17 mouse cellular contexts compared by ENCODE assay signal in genomic region chr1:77501363-77501933, GRCm38 (mm10). TPM values are rescaled to one million over a fixed set of nuclear protein-coding genes. Genes with fewer than 3 reads are reported as not detected.
DNase-seq lines count a peak whose midpoint lies in the region; ATAC-seq and TF ChIP-seq lines count a peak whose summit lies in the region.
"Had no signal": no experiment of that assay in that cellular context is flagged by ENCODE, and none has a peak within 500 bp of the region (broad histone marks: within the 10 kb centered on the region; RNA-seq: fewer than 3 reads in every experiment).

No protein-coding gene starts in this region.

- DNase-seq in left cerebral cortex, adult 2 months (ENCODE audit: extremely low spot score in 1 of 2, low spot score in 2 of 2) = peak in 1 of 2 experiments; percentile 5
- no peak for DNase-seq in left cerebral cortex, postnatal 4 days
- no peak for DNase-seq in hindbrain, embryonic 14.5 days (ENCODE audit: low spot score)
- no peak for DNase-seq in cerebellum, postnatal 10 days
- no peak for DNase-seq in right cerebral cortex, postnatal 4 days
- DNase-seq in thymus, adult 18-20 months = no peak
- no peak for DNase-seq in natural killer cell, adult 2 months (ENCODE audit: low spot score in 2 of 2)
- DNase-seq: B cell, adult 2 months; cerebellum, postnatal 36 days; gastrocnemius, postnatal 10 days; kidney, postnatal 10 days; thymus, postnatal 25 days had no signal

- no peaks in the 10 kb centered on the region for H3K27me3 ChIP-seq in hindbrain, embryonic 14.5 days (ENCODE audit: control insufficient read depth, insufficient read depth, low read length)
- no peaks in the 10 kb centered on the region for H3K27me3 ChIP-seq in midbrain, embryonic 15.5 days (replicated peaks)
- H3K27me3 ChIP-seq: embryonic facial prominence, embryonic 12.5 days; stomach, embryonic 15.5 days had no signal

- no peak for TF ChIP-seq CTCF in left cerebral cortex, adult 2 months (IDR thresholded peaks at IDR 0.05)

- intact Hi-C loops in left cerebral cortex, adult 2 months (cut with DNase I) = loop anchor here (5.0 kb wide), 1 partner anchor 99 kb away; no protein-coding TSS in a partner anchor
- intact Hi-C loops in left cerebral cortex, postnatal 4 days (cut with DNase I) = no loop called here

- no peak for ATAC-seq in hindbrain, embryonic 14.5 days (ENCODE audit: low FRiP score)
- ATAC-seq in midbrain, embryonic 15.5 days (replicated peaks) = no peak
- ATAC-seq: intestine, postnatal 0 days had no signal

- WGBS in hindbrain, embryonic 14.5 days = 36% methylated on average over 13 of the region's 13 CpGs
- 27% methylated on average over 13 of the region's 13 CpGs for WGBS in midbrain, embryonic 15.5 days

- H3K36me3 ChIP-seq in hindbrain, embryonic 14.5 days (replicated peaks; ENCODE audit: control insufficient read depth, insufficient read depth) = peaks cover 5% of the 10 kb centered on the region; the same call in 1 of the 2 replicates
- no peaks in the 10 kb centered on the region for H3K36me3 ChIP-seq in midbrain, embryonic 15.5 days (replicated peaks)
- H3K36me3 ChIP-seq: stomach, embryonic 15.5 days had no signal

- peak overlapping the region; percentile 11; the same call in 1 of the 2 replicates for H3K4me3 ChIP-seq in left cerebral cortex, adult 2 months
- H3K4me3 ChIP-seq in hindbrain, embryonic 14.5 days (replicated peaks; ENCODE audit: low read length) = peak overlapping the region; percentile 10
- 0 out of 2 replicates have a peak overlapping the region, but pooled peaks have one; percentile 0 for H3K4me3 ChIP-seq in midbrain, embryonic 15.5 days
- H3K4me3 ChIP-seq: embryonic facial prominence, embryonic 12.5 days; heart, embryonic 10.5 days; stomach, embryonic 15.5 days had no signal

- peaks cover 74% of the 10 kb centered on the region for H3K4me1 ChIP-seq in hindbrain, embryonic 14.5 days (replicated peaks; ENCODE audit: control insufficient read depth, insufficient read depth, low read length)
- H3K4me1 ChIP-seq in midbrain, embryonic 15.5 days = peaks cover 63% of the 10 kb centered on the region

- H3K4me2 ChIP-seq in hindbrain, embryonic 14.5 days (replicated peaks) = peak overlapping the region; percentile 57
- H3K4me2 ChIP-seq in midbrain, embryonic 15.5 days = peak overlapping the region; percentile 19
- H3K4me2 ChIP-seq: stomach, embryonic 15.5 days had no signal

- no peak overlapping the region for H3K27ac ChIP-seq in left cerebral cortex, adult 2 months
- H3K27ac ChIP-seq in hindbrain, embryonic 14.5 days = no peak overlapping the region
- 0 out of 2 replicates have a peak overlapping the region, but pooled peaks have one; percentile 21 for H3K27ac ChIP-seq in midbrain, embryonic 15.5 days
- H3K27ac ChIP-seq: embryonic facial prominence, embryonic 12.5 days; heart, embryonic 10.5 days; stomach, embryonic 15.5 days had no signal

- no peaks in the 10 kb centered on the region for H3K9me3 ChIP-seq in hindbrain, embryonic 14.5 days (ENCODE audit: control insufficient read depth, low read length)
- H3K9me3 ChIP-seq in midbrain, embryonic 15.5 days = no peaks in the 10 kb centered on the region
- H3K9me3 ChIP-seq: embryonic facial prominence, embryonic 12.5 days; heart, embryonic 10.5 days; stomach, embryonic 15.5 days had no signal

- H3K9ac ChIP-seq in hindbrain, embryonic 14.5 days = no peak overlapping the region; the same call in 1 of the 2 replicates
- H3K9ac ChIP-seq in midbrain, embryonic 15.5 days = 0 out of 2 replicates have a peak overlapping the region, but pooled peaks have one; percentile 5
- H3K9ac ChIP-seq: embryonic facial prominence, embryonic 12.5 days; stomach, embryonic 15.5 days had no signal

RNA-seq across cellular contexts. Expression of gene Epha4, which starts 13.4 kb away (rescaled TPM):
- total RNA-seq in left cerebral cortex, adult 2 months (2021) = 100 to 1,000 TPM; 173 to 174 TPM
- total RNA-seq in left cerebral cortex, postnatal 4 days (2021) = 100 to 1,000 TPM; 139 to 161 TPM
- 49.3 and 50.0 TPM in 2 replicates for polyA plus RNA-seq in hindbrain, embryonic 14.5 days (2014; fragmentation: Nextera tagmentation; extraction: Ambion mirVana)
- polyA plus RNA-seq in midbrain, embryonic 15.5 days (2015; fragmentation: Nextera tagmentation; extraction: Ambion mirVana) = 33.0 and 38.5 TPM in 2 replicates
